Mouse (Mus musculus): ENCODE measurements around the gene Pecam1. TPM values are rescaled to one million over a fixed set of nuclear protein-coding genes. Genes with fewer than 3 reads are reported as not detected.
"Not testable (repeated sequence)": the region's sequence is repeated elsewhere in the genome, so short reads cannot be mapped to it uniquely, and the experiment has no call there.

Gene Pecam1
- polyA plus RNA-seq, 1 experiment, result 13.6 TPM

GRCm38 (mm10) chr11:106736614-106737013, 13.8 kb downstream of the Pecam1 start:
- Histone ChIP-seq H3K4me1 (peaks cover 12% of the 10 kb centered on the region), H3K36me3 (replicated peaks; ENCODE audit: low read length) (no peaks in the 10 kb centered on the region), H3K4me3 (replicated peaks) (no peak overlapping the region), H3K27me3 (replicated peaks) (peaks cover 9% of the 10 kb centered on the region), H3K9me3 (no peaks in the 10 kb centered on the region)
- TF ChIP-seq FLI1 (IDR thresholded peaks at IDR 0.05; ENCODE audit: low read length) (no peak), GATA1 (IDR thresholded peaks at IDR 0.05; ENCODE audit: borderline replicate concordance, low read length) (no peak)

- Histone ChIP-seq H3K4me3 (replicated peaks) (no peak overlapping the region), H3K9me3 (peaks cover 11% of the 10 kb centered on the region), H3K4me1 (peaks cover 26% of the 10 kb centered on the region), H3K27me3 (replicated peaks) (peaks cover 2% of the 10 kb centered on the region), H3K36me3 (replicated peaks; ENCODE audit: low read length) (peaks cover 10% of the 10 kb centered on the region)
- TF ChIP-seq GATA1 (IDR thresholded peaks at IDR 0.05; ENCODE audit: borderline replicate concordance, low read length) (no peak), FLI1 (IDR thresholded peaks at IDR 0.05; ENCODE audit: low read length) (no peak)
Measured at GRCm38 (mm10) chr11:106730714-106731113, 19.7 kb downstream of the Pecam1 start.

GRCm38 (mm10) chr11:106729656-106730055, 20.8 kb downstream of the Pecam1 start:
- Histone ChIP-seq H3K4me1 (peaks cover 26% of the 10 kb centered on the region), H3K9me3 (peaks cover 11% of the 10 kb centered on the region), H3K4me3 (replicated peaks) (no peak overlapping the region), H3K27me3 (replicated peaks) (peaks cover 2% of the 10 kb centered on the region), H3K36me3 (replicated peaks; ENCODE audit: low read length) (peaks cover 10% of the 10 kb centered on the region)
- TF ChIP-seq FLI1 (IDR thresholded peaks at IDR 0.05; ENCODE audit: low read length) (no peak), GATA1 (IDR thresholded peaks at IDR 0.05; ENCODE audit: borderline replicate concordance, low read length) (no peak)

- TF ChIP-seq GATA1 (IDR thresholded peaks at IDR 0.05; ENCODE audit: borderline replicate concordance, low read length), result no peak
- no peak for TF ChIP-seq FLI1 (IDR thresholded peaks at IDR 0.05; ENCODE audit: low read length)
- H3K36me3 ChIP-seq (replicated peaks; ENCODE audit: low read length), result peaks cover 10% of the 10 kb centered on the region
- no peak overlapping the region for H3K4me3 ChIP-seq (replicated peaks)
- H3K4me1 ChIP-seq, result peaks cover 26% of the 10 kb centered on the region
- H3K27me3 ChIP-seq (replicated peaks), result no peaks in the 10 kb centered on the region
- peaks cover 11% of the 10 kb centered on the region for H3K9me3 ChIP-seq
Measured at GRCm38 (mm10) chr11:106728402-106729366, 21.7 kb downstream of the Pecam1 start.

- Histone ChIP-seq H3K27me3 (replicated peaks) (no peaks in the 10 kb centered on the region), H3K9me3 (peaks cover 11% of the 10 kb centered on the region), H3K4me1 (peaks cover 33% of the 10 kb centered on the region), H3K36me3 (replicated peaks; ENCODE audit: low read length) (peaks cover 10% of the 10 kb centered on the region), H3K4me3 (replicated peaks) (no peak overlapping the region)
- TF ChIP-seq GATA1 (IDR thresholded peaks at IDR 0.05; ENCODE audit: borderline replicate concordance, low read length) (no peak), FLI1 (IDR thresholded peaks at IDR 0.05; ENCODE audit: low read length) (no peak)
Measured at GRCm38 (mm10) chr11:106727967-106728366, 22.5 kb downstream of the Pecam1 start.

GRCm38 (mm10) chr11:106724916-106725235, 25.6 kb downstream of the Pecam1 start:
- H3K36me3 ChIP-seq (replicated peaks; ENCODE audit: low read length); H3K4me3 ChIP-seq (replicated peaks); H3K9me3 ChIP-seq; H3K27me3 ChIP-seq (replicated peaks): not testable (repeated sequence)
- peaks cover 33% of the 10 kb centered on the region for H3K4me1 ChIP-seq

- Histone ChIP-seq H3K27me3 (replicated peaks) (no peaks in the 10 kb centered on the region), H3K4me1 (peaks cover 34% of the 10 kb centered on the region)
Measured at GRCm38 (mm10) chr11:106724176-106724915, 26.1 kb downstream of the Pecam1 start.

GRCm38 (mm10) chr11:106723611-106724125, 26.8 kb downstream of the Pecam1 start:
- no peaks in the 10 kb centered on the region for H3K36me3 ChIP-seq (replicated peaks; ENCODE audit: low read length)
- H3K4me1 ChIP-seq, result peaks cover 29% of the 10 kb centered on the region
- H3K27me3 ChIP-seq (replicated peaks), result no peaks in the 10 kb centered on the region
- no peaks in the 10 kb centered on the region for H3K9me3 ChIP-seq
- H3K4me3 ChIP-seq (replicated peaks), result no peak overlapping the region
- TF ChIP-seq GATA1 (IDR thresholded peaks at IDR 0.05; ENCODE audit: borderline replicate concordance, low read length) (no peak), FLI1 (IDR thresholded peaks at IDR 0.05; ENCODE audit: low read length) (no peak)

More at GRCm38 (mm10) chr11:106724176-106724915, 26.1 kb downstream of the Pecam1 start:
- Histone ChIP-seq H3K36me3 (replicated peaks; ENCODE audit: low read length) (no peaks in the 10 kb centered on the region), H3K4me3 (replicated peaks) (no peak overlapping the region), H3K9me3 (no peaks in the 10 kb centered on the region)
- TF ChIP-seq GATA1 (IDR thresholded peaks at IDR 0.05; ENCODE audit: borderline replicate concordance, low read length), result no peak
- no peak for TF ChIP-seq FLI1 (IDR thresholded peaks at IDR 0.05; ENCODE audit: low read length)

GRCm38 (mm10) chr11:106722831-106723361, 27.5 kb downstream of the Pecam1 start:
- Histone ChIP-seq H3K27me3 (replicated peaks) (no peaks in the 10 kb centered on the region), H3K9me3 (no peaks in the 10 kb centered on the region), H3K36me3 (replicated peaks; ENCODE audit: low read length) (no peaks in the 10 kb centered on the region), H3K4me1 (peaks cover 27% of the 10 kb centered on the region), H3K4me3 (replicated peaks) (peak overlapping the region; percentile 59)
- TF ChIP-seq GATA1 (IDR thresholded peaks at IDR 0.05; ENCODE audit: borderline replicate concordance, low read length), result no peak
- TF ChIP-seq FLI1 (IDR thresholded peaks at IDR 0.05; ENCODE audit: low read length), result no peak

All from megakaryocyte, embryonic 14.5 days (primary cell).